Mouse (Mus musculus) retina, postnatal 1 day (tissue): ENCODE results near the gene Grb10.
A peak's percentile ranks its signal among the peaks of the same experiment; 100 is the strongest.

ENCODE experiments used
- DNase-seq: peaks from one replicate; pipeline ENCODE4 v3.0.0-alpha.2; 2012

Grb10 gene

GRCm38 (mm10) chr11:11944082-11944349 is 94.5 kb downstream of the Grb10 start:
- DNase-seq = no peak

DNA sequence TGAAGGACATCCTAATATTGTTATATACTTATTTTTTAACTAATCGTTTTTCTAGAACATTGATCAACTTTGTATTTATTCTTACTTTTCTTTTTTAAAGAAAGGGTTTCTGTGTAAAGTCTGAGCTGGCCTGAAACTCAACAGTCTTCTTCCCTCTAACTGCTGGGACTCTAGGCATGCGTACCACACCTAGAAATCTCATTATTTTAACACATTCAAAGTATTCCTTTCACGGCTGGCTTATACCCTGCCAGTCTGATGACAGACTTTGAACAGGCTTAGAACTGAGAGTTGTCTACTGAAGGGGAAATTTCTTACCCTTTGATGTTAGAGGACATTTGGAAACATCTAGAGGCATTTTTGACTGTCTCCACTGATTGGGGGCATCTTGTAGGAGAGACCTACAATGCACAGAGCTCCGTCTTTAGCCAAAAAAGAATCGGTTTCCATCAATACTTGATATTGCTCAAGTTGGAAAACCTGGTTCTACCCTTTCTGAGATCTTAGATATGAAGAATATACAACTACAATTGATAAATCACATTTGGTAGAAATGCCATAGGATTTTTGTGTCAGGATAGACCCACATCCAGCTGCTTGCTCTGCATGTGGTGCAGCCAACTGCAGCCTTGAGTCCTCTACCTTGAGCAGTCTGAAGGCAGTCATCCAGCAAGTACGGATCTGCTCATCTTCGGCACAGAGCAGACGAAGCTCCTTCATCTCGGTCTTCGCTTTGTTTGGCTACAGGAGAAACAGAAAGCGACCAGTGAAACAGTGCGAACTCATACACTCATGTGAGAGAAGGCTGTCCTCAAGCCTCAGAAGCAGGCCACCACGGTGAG is 95.0 kb downstream of the Grb10 start:
- no peak for DNase-seq

- DNase-seq = peak; percentile 79
These were observed 95.9 kb downstream of the Grb10 start for GRCm38 (mm10) chr11:11942320-11943217.

DNA sequence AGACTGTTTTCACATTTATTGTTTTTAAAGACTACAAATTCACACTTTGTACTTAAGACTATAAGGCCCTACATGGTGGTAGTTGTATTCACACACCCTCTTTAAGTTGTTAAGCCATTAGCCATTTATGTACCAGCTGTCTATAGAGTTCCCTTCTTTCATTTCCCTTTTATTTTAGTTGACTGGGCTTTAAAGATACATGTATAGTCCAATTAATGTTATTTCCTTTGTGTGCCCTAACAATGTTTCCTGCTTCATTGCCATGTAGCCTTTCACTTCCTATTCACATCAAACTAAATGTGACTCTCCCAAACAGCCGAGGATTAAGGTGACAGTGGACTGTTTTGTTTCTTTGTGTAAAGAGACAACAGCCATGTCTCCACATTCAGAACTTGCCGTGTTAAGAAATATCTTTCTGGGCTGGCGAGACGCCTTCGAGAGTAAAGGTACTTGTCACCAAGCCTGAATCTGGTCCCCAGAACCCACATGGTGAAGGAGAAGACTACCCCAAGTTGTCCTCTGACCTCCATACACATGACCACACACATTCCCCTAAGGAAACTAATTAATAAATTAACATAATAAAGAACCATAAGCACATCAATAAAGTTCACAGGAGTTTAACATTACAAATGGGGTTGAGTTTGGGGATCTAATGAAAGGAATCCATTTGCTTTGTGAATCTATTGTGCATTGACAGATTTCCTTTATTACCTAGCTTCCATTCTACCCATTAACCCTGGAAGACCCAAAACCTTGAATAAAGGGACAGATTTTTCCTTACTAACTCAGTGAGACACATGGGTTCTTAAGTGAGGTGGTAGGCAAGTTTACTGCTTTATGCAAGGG is 97.4 kb downstream of the Grb10 start:
- peak; percentile 87 for DNase-seq

DNA sequence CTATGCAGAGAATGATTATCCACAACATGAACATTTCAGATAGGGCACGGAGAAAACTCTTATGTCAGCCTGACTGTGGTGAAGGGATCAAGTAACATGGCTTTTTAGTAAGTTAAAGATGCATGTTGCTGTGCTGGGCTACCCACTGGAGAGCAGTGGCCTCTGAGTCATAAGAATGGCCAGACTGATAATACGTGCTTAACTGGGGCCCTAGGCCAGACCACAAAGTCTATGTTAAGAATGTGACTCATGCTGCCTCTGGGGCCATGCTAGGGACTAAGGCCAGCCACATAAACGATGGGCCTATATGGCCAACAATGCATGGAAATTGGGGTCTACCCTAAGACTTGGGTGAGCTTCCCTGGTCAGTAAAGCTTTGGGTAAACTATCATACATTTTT is 98.9 kb downstream of the Grb10 start:
- DNase-seq = no peak

- DNase-seq = no peak
These were observed 99.9 kb downstream of the Grb10 start for GRCm38 (mm10) chr11:11938591-11938990.

DNA sequence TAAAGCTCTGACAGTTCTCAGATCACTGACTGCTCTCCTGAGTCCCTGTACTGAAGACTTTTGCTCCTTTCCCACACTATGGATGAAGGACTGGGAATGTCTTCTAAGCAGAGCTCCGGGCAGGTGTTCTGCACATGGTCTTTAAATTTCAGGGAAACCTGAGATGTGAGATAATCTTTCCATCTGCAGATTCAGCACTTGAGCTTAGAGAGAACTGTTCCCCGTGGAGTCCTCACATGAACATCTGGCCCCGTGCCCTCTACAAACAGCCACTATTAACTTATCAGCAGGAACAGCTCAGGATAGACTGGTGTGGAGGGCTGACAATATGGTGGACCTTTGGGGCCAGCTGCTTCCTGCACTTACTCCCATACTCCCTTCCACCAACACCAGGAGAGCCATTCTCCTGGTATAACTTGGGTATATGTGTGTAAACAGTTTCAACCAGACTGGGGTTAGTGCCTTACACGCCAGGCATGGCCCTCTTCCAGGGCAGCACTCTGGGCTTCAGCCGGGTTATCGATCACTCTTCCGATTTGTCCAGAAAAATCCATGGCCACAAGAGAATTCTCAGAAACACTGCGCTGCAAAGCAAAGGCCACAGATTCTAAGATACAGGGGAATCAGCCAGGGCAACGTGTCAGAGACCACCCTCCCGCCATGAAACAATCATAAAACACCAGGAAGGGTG is 101.0 kb downstream of the Grb10 start:
- DNase-seq = no peak

GRCm38 (mm10) chr11:11934808-11935207 is 103.7 kb downstream of the Grb10 start:
- no peak for DNase-seq

GRCm38 (mm10) chr11:11932102-11932789 is 106.2 kb downstream of the Grb10 start:
- peak; percentile 20 for DNase-seq

GRCm38 (mm10) chr11:11931688-11932087 is 106.8 kb downstream of the Grb10 start:
- peak; percentile 29 for DNase-seq

DNA sequence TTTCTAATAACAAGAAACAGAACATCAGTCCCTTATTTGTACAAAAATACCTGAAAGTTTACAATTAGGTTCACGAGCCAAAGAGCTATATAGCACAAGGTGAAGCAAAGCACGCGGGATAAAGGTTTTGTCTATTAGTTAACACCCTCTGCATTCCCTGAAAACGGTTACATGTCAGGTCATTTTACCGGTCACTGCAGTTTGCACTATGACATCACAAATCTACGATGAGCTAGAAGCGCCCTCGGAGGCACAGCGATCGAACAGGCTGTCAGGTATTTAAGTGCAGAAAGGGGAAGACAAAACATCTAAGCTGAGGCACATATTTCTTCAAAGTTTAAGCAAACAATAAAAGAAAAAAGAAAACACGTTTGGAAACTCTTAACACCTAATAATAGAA is 108.0 kb downstream of the Grb10 start:
- DNase-seq = no peak

- DNase-seq = no peak
These were observed 109.4 kb downstream of the Grb10 start for GRCm38 (mm10) chr11:11929059-11929458.

GRCm38 (mm10) chr11:11928586-11928985 is 109.9 kb downstream of the Grb10 start:
- DNase-seq = no peak

DNA sequence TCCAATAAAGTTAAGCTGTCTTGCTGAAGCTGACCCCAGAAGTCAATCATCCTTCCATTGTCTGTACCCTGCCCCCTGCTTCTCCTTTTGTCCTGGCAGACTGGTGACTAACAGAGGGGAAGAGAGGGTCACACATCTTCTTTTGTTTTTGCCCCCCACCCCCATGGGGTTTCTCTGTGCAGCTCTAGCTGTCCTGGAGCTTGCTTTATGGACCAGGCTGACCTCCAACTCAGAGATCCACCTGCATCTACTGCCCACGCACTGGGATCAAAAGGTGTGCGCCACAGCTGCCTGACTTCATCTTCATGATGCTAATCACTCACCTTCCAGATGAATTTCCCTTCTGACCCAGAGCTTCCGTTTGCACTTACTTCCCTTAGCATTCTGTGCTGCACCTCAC is 114.6 kb downstream of the Grb10 start:
- no peak for DNase-seq

DNA sequence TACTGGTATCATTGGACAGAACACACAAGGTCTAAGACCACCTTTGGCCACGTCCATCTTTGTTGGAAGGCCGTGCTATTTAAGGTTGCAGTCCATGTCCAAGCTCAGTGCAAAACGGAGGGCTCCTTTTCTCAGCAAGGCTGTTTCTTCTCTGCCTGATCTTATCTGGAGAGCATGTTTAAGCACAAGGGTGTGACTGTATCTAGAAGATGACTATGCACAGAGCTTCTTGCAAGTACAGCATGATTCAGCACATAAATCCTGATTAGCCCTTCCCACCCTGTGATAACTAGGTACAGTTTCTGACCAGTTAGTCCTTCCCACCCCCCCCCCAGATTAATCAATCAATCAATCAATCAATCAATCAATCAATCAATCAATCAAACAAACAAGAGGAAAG is 115.1 kb downstream of the Grb10 start:
- DNase-seq = no peak

- no peak for DNase-seq
These were observed 116.4 kb downstream of the Grb10 start for GRCm38 (mm10) chr11:11922106-11922505.

GRCm38 (mm10) chr11:11907703-11908413 is 130.6 kb downstream of the Grb10 start:
- DNase-seq = no peak

DNA sequence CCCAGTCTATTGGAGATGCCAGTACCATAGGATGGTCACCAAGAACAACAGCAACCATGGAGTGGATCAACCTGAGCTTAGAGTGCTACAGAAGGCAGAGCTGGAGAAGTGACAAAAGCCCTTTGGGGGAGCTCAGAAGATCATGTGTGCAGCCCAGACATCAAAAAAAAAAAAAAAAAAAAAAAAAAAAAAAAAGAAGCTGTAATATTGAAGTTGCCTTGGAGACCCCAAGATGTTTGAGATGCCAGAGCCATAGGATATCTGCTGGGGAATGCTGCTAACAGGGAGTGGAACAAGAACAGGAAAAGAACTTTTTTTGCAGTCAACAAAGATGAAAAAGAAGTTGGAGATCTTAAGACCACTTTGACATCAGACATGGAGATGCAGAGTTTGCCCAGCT is 133.0 kb downstream of the Grb10 start:
- no peak for DNase-seq

DNA sequence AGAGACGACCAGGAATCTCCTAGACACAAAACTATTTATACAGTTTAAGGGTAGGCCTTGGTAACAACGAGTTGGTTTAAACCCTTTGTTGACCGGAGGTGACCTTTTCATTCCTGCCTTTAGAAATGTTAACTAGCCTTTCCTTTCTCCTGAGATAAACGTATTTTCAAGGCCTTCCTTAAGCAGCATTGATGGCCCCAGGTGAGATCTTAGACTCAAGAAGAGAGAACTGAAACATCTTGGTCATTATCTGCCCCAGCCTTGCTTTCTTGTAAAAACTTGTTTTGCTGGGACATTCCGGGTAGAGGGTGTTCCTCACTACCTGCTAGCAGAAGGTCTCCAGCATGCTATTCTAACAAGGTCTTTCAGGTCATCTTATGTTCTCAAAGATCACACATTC is 133.5 kb downstream of the Grb10 start:
- no peak for DNase-seq

GRCm38 (mm10) chr11:11901509-11901908 is 137.0 kb downstream of the Grb10 start:
- no peak for DNase-seq

- no peak for DNase-seq
These were observed 140.0 kb downstream of the Grb10 start for GRCm38 (mm10) chr11:11898496-11898895.
